ENCODE assay signal across 8 mouse cellular contexts in the genomic region with DNA sequence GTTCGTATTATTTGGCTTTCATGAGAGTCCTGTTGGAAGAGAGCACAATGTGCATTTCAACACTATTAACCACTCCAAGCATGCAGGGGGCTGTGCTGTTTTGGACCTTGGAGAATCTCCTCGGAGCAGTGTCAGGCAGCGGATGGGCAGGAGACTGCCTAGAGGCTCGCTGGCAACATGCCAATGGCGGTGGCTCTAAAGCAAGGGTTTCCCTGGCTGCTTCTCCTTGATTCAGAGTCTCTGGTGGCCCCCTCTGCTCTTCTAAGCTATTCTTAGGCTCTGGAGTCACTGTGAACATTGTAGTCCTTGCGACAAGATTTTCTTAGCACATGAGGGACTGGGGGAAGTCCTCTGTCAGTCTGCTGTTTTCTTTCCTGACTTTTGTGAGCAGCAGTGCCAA. TPM values are rescaled to one million over a fixed set of nuclear protein-coding genes. Genes with fewer than 3 reads are reported as not detected.
DNase-seq lines count a peak whose midpoint lies in the region; ATAC-seq lines count a peak whose summit lies in the region.

No protein-coding gene starts in this region.

- WGBS in heart, embryonic 14.5 days, result 9% methylated on average over 6 of the region's 6 CpGs
- WGBS in stomach, embryonic 14.5 days, result 34% methylated on average over 6 of the region's 6 CpGs

- H3K36me3 ChIP-seq in heart, embryonic 14.5 days (ENCODE audit: control insufficient read depth, insufficient read depth, low read length), result no peaks in the 10 kb centered on the region
- 0 out of 2 replicates have a peak, but pooled peaks cover 4% of the 10 kb centered on the region for H3K36me3 ChIP-seq in stomach, embryonic 14.5 days (ENCODE audit: control insufficient read depth, insufficient read depth, low read length)

- no peaks in the 10 kb centered on the region for H3K27me3 ChIP-seq in heart, embryonic 14.5 days (ENCODE audit: control insufficient read depth, insufficient read depth, low read length)
- H3K27me3 ChIP-seq in stomach, embryonic 14.5 days (ENCODE audit: control insufficient read depth, insufficient read depth, low read length), result no peaks in the 10 kb centered on the region

- no peaks in the 10 kb centered on the region; the same call in 1 of the 2 replicates for H3K9me3 ChIP-seq in heart, embryonic 14.5 days (ENCODE audit: control insufficient read depth, low read length)
- no peaks in the 10 kb centered on the region for H3K9me3 ChIP-seq in stomach, embryonic 14.5 days (ENCODE audit: control insufficient read depth, low read depth, low read length)

- H3K4me2 ChIP-seq in heart, embryonic 14.5 days (ENCODE audit: low read length), result peak overlapping the region; percentile 50
- no peak overlapping the region; the same call in 1 of the 2 replicates for H3K4me2 ChIP-seq in stomach, embryonic 14.5 days (replicated peaks; ENCODE audit: low read depth, low read length)

- H3K4me3 ChIP-seq in heart, embryonic 14.5 days (ENCODE audit: control insufficient read depth in 1 of 2, insufficient read depth in 1 of 2, low read depth in 1 of 2, low read length in 2 of 2), result no peak overlapping the region
- no peak overlapping the region for H3K4me3 ChIP-seq in stomach, embryonic 14.5 days (ENCODE audit: low read depth, low read length)

- peaks cover 44 to 50% of the 10 kb centered on the region in 2 experiments for H3K4me1 ChIP-seq in heart, embryonic 14.5 days (ENCODE audit: control insufficient read depth in 2 of 2, insufficient read depth in 2 of 2, low read length in 2 of 2)
- peaks cover 37% of the 10 kb centered on the region for H3K4me1 ChIP-seq in stomach, embryonic 14.5 days (ENCODE audit: control insufficient read depth, insufficient read depth, low read length)

- peak overlapping the region; percentile 65 for H3K9ac ChIP-seq in heart, embryonic 14.5 days (ENCODE audit: low read length)
- H3K9ac ChIP-seq in stomach, embryonic 14.5 days (replicated peaks; ENCODE audit: low read depth, low read length), result no peak overlapping the region

- DNase-seq in heart, adult 11 months, result peak; percentile 91
- DNase-seq in heart, adult 18-20 months, result no peak
- peak; percentile 10 for DNase-seq in adrenal gland, adult 8-10 months
- DNase-seq in kidney, postnatal 14 days, result peak; percentile 74
- no peak for DNase-seq in B cell, adult 2 months
- DNase-seq in embryo, embryonic 10 days (ENCODE audit: low spot score), result no peak

- H3K27ac ChIP-seq in heart, embryonic 14.5 days (replicated peaks in 1 of 2; ENCODE audit: control insufficient read depth in 1 of 2, insufficient read depth in 1 of 2, low read depth in 2 of 2, low read length in 2 of 2), result peak overlapping the region; percentile 87 to 98
- H3K27ac ChIP-seq in stomach, embryonic 14.5 days (ENCODE audit: low read length), result peak overlapping the region; percentile 83

- peak; percentile 54; the same call in 1 of the 2 replicates for ATAC-seq in heart, embryonic 14.5 days (ENCODE audit: insufficient number of reproducible peaks, insufficient read depth, low FRiP score, low read depth)
- peak; percentile 11; the same call in 1 of the 2 replicates for ATAC-seq in stomach, embryonic 14.5 days (ENCODE audit: insufficient number of reproducible peaks, insufficient read depth, low FRiP score, low read depth)

RNA-seq across cellular contexts. Expression of gene Zfp618, which starts 33.5 kb away (rescaled TPM):
- total RNA-seq in heart, adult 18-20 months (2021), result under 1 TPM; 0.20 to 0.23 TPM
- 10 to 100 TPM in 1 of 4 experiments, 1 to 10 TPM in 3; 3.9 to 11.0 (median 6.3) TPM for total RNA-seq in adrenal gland, adult 8-10 months (2022)
- polyA plus RNA-seq in heart, embryonic 14.5 days (2014; fragmentation: Nextera tagmentation; extraction: Ambion mirVana), result 8.9 and 9.6 TPM in 2 replicates
- 27.1 and 32.0 TPM in 2 replicates for polyA plus RNA-seq in stomach, embryonic 14.5 days (2014; fragmentation: Nextera tagmentation; extraction: Ambion mirVana)

Comparison
In these comparisons a context has a peak if more than half of its experiments do, and no peak if none do; other contexts are left out.
1. DNase-seq: peak in heart, adult 11 months (single experiment), adrenal gland, adult 8-10 months (single experiment) and kidney, postnatal 14 days (single experiment); none in heart, adult 18-20 months (0 of 2), B cell, adult 2 months (0 of 2) and embryo, embryonic 10 days (single experiment).